Mouse (Mus musculus) liver, adult (tissue): ENCODE data around the gene Auts2.

Source experiments
- GATA4 ChIP-seq: IDR thresholded peaks from 2 replicates; pipeline ENCODE4 v1.6.1; 2014; ENCODE audit warnings: mild to moderate bottlenecking, low read length; ENCODE audit not compliant: insufficient replicate concordance

Auts2 gene

DNA sequence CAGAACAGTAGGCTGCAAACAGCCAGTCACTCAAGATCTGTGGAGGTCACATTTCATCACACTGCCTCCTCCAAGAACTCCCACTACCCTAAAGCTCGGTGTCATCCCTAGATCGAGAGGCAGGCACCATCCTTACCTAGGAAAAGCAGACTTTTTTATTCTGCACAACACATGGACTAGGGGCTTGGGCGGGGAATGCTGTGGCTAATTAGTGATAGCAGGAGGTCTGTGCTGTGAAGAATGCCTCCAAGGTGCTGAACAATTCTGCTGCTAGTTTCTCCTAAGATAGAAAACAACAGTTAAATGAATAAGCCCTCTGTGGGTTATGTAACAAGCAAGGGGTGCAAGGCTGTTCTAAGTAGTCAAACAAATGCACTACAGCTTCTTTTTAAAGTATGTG is 717.7 kb downstream of the Auts2 start:
- no peak for TF ChIP-seq GATA4

DNA sequence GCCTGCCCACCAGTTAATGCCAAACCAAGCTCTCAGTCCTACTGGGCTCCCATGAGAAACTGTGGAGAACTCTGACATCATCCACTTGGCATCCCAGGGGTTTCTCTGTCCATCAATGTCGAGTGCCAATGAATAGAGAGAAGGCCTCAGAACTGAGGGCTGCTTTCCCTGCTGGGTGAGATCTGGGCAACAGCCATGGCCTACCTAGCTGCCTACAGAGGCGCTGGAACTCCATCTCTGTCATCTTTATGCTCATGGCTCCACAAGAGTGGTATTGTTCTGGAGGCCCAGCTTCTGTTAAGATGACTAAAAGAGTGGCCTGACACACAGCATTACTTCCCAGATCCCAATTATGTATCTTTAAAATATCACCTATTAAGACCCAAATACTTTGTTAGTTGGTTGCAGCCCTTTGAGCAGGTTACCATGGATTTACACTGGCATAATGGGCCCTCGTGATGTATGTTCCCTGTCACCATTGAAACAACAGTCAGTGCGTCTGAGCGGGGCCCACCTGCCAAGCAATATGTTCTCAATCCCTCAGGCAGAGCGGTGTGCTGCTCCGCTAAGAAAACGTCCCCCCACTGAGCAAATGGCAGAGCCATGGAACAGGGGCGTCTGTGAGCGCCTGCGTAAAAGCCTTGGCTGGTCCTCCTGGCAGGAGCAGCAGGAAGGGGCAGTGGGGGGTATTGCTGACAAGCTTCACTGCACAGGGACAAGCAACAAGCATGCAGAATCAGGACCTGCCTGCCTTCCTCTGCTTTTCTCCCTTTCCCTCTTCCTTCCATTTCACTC is 718.8 kb downstream of the Auts2 start:
- no peak for TF ChIP-seq GATA4

DNA sequence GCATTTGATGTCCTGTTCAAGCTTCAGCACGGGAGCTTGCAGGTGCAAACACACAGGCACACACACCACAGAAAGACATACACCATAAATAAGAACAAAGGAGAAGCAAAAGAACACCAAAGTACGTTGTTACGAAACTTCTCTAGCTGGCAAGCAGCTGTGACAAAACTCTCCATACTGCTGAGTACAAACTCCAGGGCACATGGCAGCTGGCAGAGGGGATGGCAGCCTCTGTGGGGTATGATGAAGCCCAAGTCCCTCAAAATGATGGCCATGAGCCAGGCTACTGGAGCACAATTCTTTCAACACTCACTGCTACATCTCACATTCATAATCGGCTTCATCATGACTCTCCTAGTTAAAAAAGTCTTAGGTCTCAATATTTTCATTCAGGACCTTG is 721.7 kb downstream of the Auts2 start:
- no peak for TF ChIP-seq GATA4

DNA sequence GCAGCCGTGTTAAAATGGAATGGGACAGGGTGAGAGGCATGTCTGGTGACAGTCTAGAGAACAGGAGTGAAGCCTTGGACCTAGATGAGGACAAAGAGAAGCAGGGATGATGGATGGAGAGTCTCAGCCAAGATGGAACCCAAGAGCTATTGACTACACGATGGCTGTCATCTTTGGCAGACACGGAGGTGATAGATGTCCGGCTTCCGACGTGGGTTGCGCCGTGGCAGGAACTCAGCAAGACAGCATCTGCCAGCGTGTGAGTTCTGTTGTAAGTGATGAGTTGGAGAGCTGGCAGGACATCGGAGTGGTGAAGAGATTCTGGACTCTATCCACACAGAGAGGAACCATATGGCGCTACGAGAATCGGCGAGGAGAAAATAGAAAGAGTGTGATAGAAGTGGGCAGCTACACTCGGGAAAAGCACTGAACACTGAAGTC is 723.9 kb downstream of the Auts2 start:
- TF ChIP-seq GATA4: no peak

DNA sequence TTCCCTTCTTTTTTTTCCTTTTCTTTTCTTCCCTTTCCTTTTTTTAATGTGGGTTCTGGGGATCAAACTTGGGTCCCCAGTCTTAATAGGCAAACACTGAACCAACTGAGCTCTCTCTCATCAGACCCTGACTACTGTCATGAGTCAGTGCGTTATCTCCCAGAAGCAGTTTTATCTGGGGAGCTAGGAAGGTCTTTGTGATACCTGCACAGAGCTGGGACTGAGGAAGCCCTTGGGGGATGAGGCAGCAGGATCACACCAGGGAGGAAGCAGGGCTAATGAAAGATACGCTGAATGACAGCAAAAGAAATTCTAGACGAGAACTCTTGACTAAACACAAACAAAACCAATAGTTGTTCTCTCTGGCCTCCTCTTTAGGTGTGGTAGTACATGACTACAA is 727.6 kb downstream of the Auts2 start:
- TF ChIP-seq GATA4: no peak

DNA sequence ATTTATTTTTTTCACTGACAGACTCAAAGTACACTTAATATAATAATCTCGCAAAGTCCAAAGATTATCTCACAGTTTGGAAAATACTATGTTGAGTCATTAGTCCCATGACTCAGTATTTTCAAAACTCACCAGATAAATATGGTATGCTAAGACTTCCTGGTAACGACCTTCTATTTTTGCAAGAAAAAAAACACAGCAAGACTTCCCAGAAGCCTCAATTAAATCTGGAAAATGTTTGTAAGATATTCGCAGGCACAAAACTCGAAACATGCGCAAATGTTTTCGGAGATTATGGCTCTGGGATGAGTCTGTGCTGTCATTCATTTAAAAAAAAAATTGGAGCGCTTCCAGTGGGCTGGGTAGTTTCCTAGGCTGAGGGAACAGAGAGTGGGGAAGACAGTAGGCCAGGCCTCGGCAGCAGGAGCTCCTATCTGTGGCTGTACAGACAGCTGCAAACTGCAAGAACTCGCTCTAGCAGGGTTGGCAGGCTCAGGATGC is 728.6 kb downstream of the Auts2 start:
- no peak for TF ChIP-seq GATA4

DNA sequence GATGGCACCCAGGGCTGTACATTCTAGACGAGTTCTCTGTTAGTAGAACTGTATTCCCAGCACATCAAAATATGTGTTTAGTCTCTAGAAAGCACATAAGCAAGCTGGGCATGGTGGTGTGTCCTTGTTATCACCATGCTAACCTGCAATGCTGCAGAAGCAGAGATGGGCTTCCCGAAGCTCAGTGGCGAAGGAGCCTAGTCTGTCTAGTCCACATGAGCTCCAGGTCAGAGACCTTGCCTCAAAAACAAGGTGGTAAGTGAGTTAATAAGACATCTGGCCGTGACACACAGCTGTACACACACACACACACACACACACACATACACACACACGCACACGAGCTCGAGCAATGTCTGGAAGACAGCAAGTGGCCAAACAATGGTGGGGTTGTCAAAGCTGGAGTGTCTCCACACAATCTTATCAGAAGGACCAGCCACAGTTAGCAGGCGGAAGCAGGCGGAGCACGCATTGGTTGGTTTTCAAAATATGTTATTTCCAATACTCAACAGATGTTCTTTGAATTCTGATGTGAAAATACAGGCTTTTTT is 729.1 kb downstream of the Auts2 start:
- peak; percentile 88 for TF ChIP-seq GATA4

DNA sequence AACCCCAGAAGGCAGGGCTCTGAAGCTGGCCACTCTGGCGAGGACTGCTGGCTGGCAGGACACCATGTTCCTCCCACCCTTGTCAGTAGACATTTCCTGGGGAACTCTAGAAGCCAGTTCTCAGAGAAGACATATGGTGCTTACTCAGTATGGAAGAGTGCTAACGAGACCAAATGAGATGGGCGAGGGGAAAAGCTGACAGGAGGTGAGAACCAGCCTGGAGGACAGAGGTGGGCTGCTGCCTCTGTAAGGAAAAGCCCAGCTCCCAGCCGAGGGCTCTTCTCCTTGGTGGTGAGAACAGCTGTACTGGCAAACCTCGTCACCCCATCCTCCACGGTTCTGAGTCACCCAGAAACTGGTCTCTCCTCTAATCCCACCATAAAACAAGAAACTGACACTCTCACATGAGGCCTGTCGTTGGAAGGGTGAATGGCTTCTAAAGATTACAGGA is 729.8 kb downstream of the Auts2 start:
- no peak for TF ChIP-seq GATA4

DNA sequence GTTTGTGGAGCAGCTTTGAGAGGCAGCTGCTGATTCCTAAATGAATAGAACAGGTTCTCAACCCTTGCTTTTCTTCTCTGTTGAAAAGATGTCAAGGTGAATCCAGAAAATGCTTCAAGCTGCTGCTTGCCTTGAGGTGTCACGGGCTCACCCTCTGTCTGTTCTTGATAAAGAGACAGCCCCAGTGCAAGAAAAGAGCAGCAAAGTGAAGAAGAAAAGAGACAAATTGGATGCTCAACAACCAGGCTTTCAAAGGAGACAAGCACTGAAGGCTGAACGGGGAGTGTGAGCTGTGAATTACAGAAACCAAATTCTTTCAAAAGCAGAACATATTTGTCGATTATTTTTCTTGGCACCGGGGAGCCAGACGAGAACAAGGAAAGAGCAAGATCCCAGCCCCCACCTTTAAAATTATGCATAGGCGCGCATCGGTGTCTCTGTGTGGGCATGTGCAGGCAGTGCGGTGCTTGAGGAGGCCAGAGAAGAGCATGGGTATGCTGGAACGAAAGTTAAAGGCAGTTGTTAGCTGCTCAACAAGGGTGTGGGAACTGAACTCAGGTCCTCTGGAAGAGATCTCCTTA is 730.6 kb downstream of the Auts2 start:
- TF ChIP-seq GATA4: no peak

DNA sequence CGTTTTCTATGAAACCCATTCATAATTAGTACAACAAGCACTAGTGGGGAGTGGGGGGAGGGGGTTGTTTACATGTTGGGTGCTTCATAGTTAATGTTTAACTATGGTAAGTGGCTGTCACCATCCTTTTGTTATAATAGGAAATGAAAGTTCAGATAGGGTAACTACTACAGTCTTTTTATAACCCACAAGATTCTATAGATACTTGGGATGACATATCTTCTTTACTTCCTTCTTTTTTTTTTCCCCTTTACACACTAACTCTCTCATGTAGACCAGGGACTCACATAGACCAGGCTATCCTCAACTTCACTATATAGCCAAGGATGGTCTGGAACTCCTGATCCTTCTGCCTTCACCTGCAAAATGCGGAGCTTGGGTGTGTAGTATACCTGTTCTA is 736.8 kb downstream of the Auts2 start:
- TF ChIP-seq GATA4: no peak

DNA sequence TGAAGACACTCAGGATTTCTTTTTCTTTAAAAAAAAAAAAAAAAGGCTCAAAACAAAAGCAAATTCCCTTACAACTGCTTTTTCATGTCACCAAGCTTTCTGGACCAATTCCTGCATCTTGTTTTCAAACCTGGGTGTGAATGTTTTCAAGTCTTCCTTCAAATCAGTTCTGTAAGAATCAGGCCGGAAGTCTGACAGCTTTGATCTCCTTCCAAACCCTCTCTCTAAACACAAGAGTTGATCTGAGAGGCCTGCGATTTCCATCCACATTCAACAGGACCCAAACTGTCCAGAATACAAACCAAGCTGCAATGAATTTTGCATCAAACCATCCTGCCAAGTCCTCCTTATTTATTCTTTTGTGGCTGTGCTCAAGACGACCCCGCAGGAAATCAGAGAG is 737.9 kb downstream of the Auts2 start:
- no peak for TF ChIP-seq GATA4

DNA sequence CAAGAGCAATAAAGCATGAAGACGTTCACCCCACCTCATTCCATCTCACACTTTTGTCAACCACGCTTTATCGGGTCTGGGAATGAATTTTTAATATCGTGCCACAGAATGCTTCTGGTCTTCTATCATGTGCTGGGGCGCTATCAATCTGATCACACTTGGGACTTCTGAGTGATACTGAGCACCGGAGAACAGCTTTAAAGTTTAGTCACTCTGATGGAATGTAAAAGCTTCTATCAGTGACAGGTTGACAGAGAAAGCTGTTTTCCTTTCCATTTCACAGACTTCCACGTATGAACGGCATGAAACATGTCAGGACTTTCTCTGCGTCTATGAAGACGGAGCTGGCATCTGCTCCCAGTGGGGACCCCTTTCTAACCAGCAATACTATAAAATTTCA is 739.5 kb downstream of the Auts2 start:
- TF ChIP-seq GATA4: no peak

DNA sequence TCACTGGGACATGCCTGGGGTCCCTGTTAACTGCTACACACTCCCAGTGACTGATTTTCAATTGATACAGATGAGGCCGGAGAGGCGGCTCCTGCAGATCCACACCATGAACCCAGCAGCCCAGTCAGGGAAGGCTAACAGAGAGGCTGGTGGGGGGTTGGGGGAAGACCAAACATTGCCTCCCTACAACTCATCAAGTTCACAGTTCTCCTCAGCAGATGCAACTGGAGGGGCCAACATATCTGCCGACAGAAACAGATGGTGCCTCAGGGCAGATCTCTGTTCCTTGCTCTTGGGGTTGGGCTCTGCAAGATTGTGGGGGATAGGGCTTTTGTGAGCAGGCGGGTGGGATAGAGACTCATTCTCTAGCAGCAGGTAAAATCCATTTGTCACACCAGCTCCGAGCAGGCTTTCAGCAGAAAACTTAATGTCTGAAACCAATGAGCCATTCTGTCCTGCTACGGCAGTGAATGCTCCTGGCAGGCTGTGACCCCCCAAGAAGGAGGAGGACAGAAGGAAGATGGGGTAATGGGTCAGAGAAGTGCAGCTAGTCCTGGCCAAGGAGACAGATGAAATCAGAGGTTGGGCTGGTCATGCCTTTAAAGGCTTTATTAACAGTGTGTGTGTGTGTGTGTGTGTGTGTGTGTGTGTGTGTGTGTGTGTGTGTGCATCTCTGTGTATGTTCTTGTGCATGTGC is 740.7 kb downstream of the Auts2 start:
- TF ChIP-seq GATA4: no peak

DNA sequence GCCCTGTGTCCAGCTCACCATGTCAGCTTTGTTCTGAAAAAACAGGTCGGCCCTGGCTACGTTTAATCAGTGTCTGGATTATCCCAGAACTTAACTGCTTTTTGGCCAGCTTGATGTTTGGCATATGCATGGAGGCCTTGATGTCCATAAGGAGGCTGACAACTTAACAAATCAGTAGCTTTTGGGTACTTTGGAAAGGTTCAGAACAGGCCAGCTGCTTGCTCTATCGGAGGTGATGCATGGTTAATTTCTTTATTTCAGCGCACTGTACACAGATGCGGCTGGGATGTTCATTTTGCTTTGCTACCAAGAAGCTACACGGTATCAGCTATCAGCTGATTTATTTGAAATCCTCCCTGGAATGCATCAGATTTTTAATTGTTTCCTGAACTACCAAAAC is 741.2 kb downstream of the Auts2 start:
- no peak for TF ChIP-seq GATA4

DNA sequence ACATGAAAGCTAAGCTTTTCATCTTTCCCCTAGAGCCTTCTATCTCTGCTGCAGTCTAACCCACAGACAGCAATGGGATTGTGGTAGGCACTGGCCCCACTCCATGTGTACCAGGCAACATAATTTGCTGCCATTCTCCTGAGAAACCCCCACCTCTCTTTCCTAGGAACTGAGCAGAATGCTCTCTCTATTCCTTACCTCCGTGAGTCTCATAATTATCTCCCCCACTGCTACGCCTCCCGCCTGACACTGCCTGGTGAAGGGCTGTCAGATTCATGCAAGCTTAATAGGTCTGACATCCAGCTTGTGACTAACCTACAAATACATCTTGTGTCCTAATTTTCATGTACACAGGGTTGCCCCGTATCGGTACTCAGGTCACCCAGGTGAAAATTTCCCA is 744.8 kb downstream of the Auts2 start:
- no peak for TF ChIP-seq GATA4

DNA sequence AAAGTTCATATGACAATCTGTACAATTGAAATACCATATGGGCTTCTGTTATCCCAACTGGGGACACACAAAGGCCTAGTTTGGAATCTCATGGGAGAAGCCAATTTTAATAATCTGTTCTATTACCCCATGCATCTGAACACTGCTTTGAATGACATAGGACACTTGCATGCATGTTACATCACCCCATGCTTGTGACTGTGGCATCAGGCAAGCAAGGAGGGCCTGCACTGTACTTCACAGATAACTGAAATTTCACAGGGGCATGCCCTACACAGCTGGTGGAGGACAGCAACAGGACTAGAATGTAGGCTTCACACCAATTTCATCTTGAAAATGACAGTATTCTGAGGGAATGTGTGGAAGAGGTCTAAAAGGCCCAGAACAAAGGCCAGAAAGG is 746.1 kb downstream of the Auts2 start:
- TF ChIP-seq GATA4: no peak

DNA sequence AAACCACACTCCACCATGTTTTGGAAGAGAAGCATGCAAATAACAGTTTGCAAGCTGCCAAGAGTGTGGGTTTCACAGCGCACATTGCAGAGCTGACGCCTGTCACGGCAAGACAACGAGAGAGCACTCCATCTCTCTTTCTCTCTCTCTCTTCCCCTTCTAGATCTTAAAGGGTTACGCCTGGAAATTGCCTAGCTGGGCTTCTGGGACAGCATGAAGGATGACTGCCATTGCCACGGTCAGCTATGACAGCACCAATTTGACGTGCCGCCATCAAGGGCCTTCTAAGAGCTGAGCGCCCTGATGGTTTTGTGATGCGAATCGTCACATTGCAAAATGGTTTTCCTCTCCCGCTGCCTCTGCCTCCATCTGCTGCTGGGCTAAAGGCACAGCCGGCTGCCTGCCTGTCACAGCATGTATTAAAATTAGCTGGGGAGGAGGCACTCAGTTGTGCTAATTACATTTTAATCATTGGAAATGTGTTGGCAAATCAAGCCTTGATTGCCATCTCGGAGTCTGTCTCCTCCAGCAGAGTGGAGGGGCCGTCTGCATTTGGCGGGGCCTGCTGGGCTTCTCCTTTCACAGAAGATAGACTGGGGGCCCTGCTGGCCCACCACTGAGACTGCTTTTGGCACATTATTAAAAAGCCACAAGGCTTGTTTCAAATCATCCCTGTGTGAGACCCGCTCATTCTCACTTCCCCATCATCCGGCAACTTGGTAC is 748.6 kb downstream of the Auts2 start:
- no peak for TF ChIP-seq GATA4
